Mouse (Mus musculus): ENCODE data around the gene Lamb3. TPM values are rescaled to one million over a fixed set of nuclear protein-coding genes. Genes with fewer than 3 reads are reported as not detected.
A peak's percentile ranks its signal among the peaks of the same experiment; 100 is the strongest.
"Not testable (repeated sequence)": the region's sequence is repeated elsewhere in the genome, so short reads cannot be mapped to it uniquely, and the experiment has no call there.

Lamb3 gene
- total RNA-seq, 2 experiments from 2014 or later = 8.5 to 13.5 TPM

DNA sequence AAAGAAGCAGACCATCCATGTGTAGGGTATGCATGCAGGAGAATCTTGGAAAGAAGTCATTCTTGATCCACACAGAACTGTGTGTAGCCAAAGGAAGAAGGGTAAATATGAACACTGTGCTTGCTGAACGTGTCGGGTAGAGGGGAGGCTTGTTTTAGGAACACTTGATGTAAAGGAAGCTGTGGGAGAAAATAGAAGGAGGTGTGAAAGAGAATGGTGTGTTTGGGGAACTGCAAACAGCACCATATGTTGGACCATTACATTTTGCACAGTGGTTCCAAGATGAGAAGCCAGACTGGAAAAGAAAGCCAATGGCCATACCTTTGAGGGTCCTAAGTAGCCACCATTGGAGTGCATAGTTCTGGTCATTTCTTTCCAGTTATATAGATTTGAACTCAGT lies 42.5 kb downstream of the Lamb3 start:
- no peak for DNase-seq

GRCm38 (mm10) chr1:193251386-193251785 lies 43.9 kb downstream of the Lamb3 start:
- DNase-seq = no peak

GRCm38 (mm10) chr1:193252616-193253015 lies 45.1 kb downstream of the Lamb3 start:
- peak in 1 of 2 experiments; percentile 34 for DNase-seq

GRCm38 (mm10) chr1:193253895-193254294 lies 46.4 kb downstream of the Lamb3 start:
- not testable (repeated sequence) for DNase-seq

- DNase-seq = no peak
These were observed 47.5 kb downstream of the Lamb3 start for GRCm38 (mm10) chr1:193255032-193255431.

- DNase-seq = peak; percentile 69 to 94
These were observed 48.2 kb downstream of the Lamb3 start for GRCm38 (mm10) chr1:193255488-193256288.

DNA sequence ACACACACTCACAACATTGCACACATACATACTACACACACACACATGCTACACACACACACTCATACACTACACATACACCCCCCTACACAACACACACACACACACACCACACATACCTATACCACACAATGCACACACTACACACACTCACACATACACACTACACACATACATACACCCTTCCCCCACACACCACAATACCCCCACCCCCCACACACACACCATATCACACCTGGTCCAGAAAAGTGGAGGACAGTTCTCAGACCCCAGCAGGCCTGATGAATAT lies 48.7 kb downstream of the Lamb3 start:
- DNase-seq = no peak

- DNase-seq = peak in 1 of 2 experiments; percentile 40
These were observed 49.2 kb downstream of the Lamb3 start for GRCm38 (mm10) chr1:193256621-193257098.

DNA sequence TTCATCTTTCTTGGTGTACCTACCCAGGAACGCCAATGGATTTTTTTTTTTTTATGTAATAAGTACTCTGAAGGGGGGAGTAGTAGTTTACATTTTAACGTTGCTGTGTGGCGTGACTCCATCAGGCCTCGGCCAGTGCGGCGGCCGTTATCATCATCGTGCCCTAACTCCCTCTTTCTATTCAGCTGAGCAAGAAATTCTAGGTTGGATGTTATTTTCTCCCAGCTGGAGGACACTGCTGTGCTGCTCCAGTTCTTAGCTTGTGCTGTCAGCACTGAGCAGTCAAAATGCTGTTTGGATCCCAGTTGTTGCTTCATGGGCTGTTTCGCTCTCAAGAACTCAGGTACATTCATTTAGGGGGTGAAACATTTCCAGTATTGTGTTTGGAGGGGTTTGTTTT lies 52.1 kb downstream of the Lamb3 start:
- DNase-seq = no peak

- DNase-seq = peak; percentile 73 to 87
These were observed 54.5 kb downstream of the Lamb3 start for GRCm38 (mm10) chr1:193261897-193262548.

DNA sequence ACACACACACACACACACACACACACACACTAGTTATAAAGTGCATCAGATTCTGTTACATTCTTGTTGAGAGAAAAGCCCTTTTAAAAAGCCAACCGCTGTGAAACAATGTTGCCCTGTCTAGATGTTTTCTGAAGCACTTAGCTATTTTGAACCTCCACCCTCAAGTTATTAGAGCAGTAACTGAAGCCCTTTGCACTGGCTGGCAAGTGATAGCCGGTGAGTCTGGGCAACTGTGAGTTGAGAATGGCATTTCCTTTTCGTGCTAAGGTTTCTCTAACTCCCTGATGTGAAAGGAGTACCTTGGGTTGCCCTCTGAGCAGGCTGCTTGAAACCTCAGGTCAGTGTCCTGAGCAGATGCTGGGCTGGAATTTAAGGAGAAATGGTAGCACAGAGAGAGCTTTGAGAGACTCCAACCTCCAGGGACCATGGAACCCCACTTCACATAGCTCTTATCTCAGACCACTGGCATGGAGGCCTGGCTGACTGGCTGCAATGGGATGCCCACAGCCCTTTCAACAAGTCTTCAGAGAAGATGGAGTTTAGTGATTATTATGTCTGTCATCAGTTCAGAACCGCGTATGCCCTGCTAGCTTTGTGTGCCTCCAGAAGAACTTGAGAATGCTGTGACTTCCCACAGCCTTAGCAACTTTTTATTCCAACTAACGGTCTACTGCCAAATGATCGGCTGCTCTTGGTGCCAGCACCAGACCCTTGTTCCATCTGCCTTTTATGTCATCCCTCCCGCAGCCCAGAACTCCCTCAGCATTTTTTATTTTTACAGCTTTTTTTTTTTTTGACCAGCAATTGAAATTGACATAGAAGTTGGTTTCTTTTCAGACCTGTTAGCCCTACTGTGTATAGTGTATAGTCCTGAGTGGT lies 55.8 kb downstream of the Lamb3 start:
- DNase-seq = no peak

DNA sequence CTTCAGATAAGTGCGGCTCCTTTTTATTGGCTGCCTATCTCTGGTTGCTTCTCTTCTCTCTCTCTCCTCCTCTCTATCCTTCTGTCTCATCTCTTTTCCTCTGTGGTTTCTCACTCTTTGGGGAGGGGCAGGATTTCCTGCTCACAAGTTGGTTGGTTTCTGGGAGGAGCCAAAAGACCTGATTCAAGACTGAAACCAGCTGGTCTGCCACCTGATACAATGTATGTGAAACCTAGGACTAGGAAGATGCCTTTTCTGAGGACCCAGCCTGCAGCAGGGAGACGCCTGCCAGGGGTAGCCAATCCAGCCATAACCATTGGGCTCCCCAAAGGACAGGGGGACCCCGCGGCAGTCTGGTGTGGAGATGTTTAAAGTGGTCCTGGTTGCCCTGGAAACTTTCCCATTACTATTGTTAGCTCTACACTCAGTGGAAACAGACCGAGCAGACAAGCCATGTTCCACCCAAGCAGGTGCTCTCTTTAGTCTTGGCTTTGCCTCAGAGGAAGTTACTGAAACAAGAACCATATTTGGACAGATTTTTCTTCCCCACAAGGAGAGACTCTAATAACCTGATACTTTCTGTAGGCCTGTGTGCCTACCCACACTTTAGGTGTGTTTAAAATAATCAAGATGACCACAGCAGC lies 56.6 kb downstream of the Lamb3 start, which contains the start of gene Hsd11b1:
Gene Hsd11b1, minus strand, starts transcription at position 121 of the 644 bp plus-strand sequence.
- no peak for DNase-seq

DNA sequence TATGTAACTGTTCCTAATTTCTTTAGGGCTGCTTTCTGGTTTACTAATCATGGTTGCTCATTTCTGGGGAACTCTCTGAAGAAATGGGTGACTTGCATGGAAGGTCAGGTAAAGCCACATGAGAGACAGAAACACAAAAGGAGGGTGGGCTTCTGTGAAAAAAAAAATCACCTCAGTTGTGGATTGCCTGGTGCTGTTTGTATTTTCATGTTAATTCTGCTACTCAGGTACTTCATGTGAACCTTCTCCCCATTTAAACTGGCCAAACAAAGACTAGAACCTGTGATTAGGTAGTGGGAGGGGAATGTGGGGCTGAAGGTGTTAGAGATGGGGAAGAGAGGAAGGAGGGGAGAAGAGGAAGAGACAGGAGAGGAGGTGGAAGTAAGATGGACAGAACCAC lies 58.2 kb downstream of the Lamb3 start:
- DNase-seq = no peak

GRCm38 (mm10) chr1:193270965-193271763 lies 63.7 kb downstream of the Lamb3 start:
- peak; percentile 41 to 59 for DNase-seq

DNA sequence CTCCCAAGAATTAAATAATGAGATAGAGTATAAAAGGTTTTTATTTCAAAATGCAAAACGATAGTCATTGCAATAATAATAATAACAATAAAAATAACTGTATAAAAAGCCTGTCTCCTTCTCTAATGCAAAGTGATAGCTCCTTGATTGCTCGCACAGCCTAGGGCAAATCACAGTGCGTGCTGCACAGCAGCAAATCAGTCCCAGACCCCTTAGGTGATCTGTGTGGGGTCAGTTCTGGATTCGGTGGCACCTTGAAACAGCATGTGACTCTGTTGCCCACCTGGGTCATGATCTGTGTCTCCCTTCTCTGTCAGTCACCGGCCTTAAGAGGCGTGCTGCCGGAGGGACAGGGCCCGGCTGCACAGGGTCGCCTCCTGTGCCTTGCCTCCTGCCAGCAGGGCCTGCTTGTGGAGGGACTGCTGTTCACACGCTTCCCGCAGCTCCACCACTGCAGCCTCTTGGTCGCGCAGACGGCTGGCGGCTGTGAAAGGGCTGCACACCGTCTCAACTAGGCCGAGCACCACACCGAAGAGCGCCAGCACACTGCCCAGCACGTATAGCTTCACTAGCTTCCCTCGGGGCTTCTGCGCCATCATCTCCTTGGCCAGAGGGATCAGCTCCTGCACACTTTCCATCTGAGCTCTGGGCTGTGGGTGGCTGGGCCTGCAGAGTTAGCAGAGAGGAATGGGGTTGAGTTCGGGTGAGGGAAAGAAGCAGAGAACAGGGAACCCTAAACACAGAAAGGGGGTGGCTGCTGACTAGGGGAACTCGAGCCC lies 64.8 kb downstream of the Lamb3 start:
- peak in 1 of 2 experiments; percentile 37 for DNase-seq

DNA sequence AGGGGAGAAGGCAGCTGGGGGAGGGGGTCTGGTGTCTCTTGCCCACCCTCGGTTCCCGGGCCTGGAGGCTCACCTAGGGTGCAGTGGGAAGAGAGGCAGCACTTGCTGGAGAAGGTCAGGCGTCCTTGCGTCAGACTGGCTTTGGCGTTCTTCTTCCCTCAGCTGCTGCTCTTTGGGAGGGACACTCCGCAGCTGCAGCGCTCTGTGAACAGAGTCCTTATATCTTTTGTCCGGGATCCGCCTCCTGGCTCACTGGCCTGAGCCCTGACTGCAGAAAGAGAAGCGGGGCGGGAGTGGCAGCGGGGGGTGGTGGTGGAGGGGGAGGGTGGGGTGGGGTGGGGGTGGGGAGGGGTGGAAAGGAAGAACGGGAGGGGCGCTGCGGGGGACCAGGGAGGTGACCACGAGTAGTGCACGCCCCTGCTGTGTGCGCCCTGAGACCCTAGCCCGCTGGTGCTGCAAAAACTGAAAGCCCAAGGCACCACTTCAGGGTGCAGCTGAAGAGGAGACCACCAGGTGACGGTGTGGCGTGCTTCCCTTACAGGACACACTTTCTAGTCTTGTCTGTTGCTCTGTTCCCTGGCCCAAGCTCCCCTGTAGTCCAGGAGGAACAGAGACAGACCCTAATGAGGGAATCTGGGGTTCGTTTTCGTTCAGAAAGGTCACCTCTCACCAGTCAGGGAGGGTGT lies 65.6 kb downstream of the Lamb3 start, which contains the start of gene G0s2:
Gene G0s2, minus strand, starts transcription at position 302 of the 686 bp plus-strand sequence.
- peak; percentile 91 to 94 for DNase-seq

DNA sequence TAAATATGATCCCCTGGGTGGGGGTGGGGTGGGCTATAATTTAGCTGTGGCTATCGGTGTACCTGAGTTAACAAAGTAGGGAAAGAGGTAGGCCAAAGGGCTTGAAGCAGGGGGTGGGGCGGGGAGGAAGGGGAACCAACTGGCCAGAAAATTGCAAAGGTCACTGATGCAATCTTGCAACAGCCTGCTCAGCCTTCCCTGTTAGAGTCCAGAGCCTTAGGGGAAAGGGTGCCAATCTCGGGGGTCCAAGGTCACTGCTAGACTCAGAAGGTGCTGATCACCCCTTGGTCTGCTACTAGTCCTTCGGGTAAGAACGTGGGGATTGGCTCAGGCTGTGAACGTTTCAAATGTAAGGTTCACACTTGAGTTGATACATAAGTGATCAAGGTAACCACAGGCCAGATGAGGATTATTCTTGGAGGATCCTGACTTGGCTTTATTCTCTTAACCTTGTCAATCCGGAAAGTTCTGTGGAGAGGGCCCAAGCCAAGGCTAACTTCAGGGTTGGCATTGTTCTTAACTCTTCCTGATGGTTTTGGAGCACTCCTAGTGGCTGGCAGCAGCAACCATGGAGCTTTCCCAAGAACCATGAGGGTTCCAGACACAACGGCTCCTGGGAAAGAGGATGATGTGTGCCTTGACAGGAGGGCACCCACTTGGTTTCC lies 67.0 kb downstream of the Lamb3 start:
- DNase-seq = peak in 1 of 2 experiments; percentile 31

DNA sequence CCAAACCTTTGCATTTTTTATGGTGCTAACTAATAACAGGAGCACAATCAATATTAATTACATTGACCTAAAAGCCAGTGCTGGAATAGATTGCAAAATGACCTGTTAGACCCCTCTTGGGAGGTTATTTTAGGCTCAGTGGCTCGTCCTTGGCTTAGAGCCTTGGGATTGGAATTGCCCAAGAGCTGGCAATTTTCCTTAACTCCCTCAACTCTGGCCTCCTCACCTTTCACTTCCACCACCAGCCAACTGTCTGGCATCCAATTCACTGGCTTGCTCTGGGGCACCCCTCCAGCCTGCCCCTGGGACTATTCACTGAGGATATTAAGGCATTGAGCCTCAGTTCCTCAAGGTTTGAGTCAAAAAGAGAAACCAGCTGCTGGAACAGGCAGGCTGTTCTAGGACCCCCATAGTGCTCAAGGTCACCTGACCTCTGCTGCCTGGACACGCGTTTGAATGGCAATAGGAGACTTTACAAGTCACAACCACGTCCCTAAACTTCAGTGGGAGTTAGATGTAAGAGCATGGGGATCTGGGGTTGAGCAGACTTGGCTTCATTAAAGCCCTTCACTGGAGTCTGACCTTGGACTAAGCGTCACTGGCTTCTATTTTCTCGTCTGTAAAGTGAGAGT lies 71.0 kb downstream of the Lamb3 start:
- peak; percentile 61 to 62 for DNase-seq
